Mouse (Mus musculus): Measurements from ENCODE around the gene Pdcd1lg2.
A peak's percentile ranks its signal among the peaks of the same experiment; 100 is the strongest.

Gene Pdcd1lg2

GRCm38 (mm10) chr19:29410619-29411018, at the start of gene Pdcd1lg2:
Pdcd1lg2 (plus strand) TSS chr19:29410919.
- DNase-seq (ENCODE audit: low read depth in 1 of 2, low spot score in 2 of 2), result no peak

- DNase-seq (ENCODE audit: low read depth in 1 of 2, low spot score in 2 of 2), result peak; percentile 31 to 69
Measured at GRCm38 (mm10) chr19:29361468-29362130, 49.1 kb upstream of the Pdcd1lg2 start.

- DNase-seq (ENCODE audit: low read depth in 1 of 2, low spot score in 2 of 2), result no peak
Measured at GRCm38 (mm10) chr19:29362173-29362930, 48.4 kb upstream of the Pdcd1lg2 start.

GRCm38 (mm10) chr19:29363557-29363956, 47.2 kb upstream of the Pdcd1lg2 start:
- DNase-seq (ENCODE audit: low read depth in 1 of 2, low spot score in 2 of 2), result no peak

- DNase-seq (ENCODE audit: low read depth in 1 of 2, low spot score in 2 of 2), result no peak
Measured at GRCm38 (mm10) chr19:29364076-29364475, 46.6 kb upstream of the Pdcd1lg2 start.

GRCm38 (mm10) chr19:29365105-29365504, 45.6 kb upstream of the Pdcd1lg2 start:
- no peak for DNase-seq (ENCODE audit: low read depth in 1 of 2, low spot score in 2 of 2)

- no peak for DNase-seq (ENCODE audit: low read depth in 1 of 2, low spot score in 2 of 2)
Measured at GRCm38 (mm10) chr19:29366226-29366968, 44.3 kb upstream of the Pdcd1lg2 start.

GRCm38 (mm10) chr19:29366969-29367622, 43.6 kb upstream of the Pdcd1lg2 start, which contains the start of the genes Plgrkt and Cd274:
Plgrkt (minus strand) TSS chr19:29367390.
Cd274 (plus strand) TSS chr19:29367455.
- DNase-seq (ENCODE audit: low read depth in 1 of 2, low spot score in 2 of 2), result peak; percentile 31 to 58

GRCm38 (mm10) chr19:29368041-29368440, 42.7 kb upstream of the Pdcd1lg2 start:
- DNase-seq (ENCODE audit: low read depth in 1 of 2, low spot score in 2 of 2), result no peak

GRCm38 (mm10) chr19:29368671-29369309, 41.9 kb upstream of the Pdcd1lg2 start:
- DNase-seq (ENCODE audit: low read depth in 1 of 2, low spot score in 2 of 2), result no peak

GRCm38 (mm10) chr19:29370112-29370511, 40.6 kb upstream of the Pdcd1lg2 start:
- DNase-seq (ENCODE audit: low read depth in 1 of 2, low spot score in 2 of 2), result no peak

GRCm38 (mm10) chr19:29370545-29371283, 40.0 kb upstream of the Pdcd1lg2 start:
- DNase-seq (ENCODE audit: low read depth in 1 of 2, low spot score in 2 of 2), result no peak

- no peak for DNase-seq (ENCODE audit: low read depth in 1 of 2, low spot score in 2 of 2)
Measured at GRCm38 (mm10) chr19:29371284-29372081, 39.2 kb upstream of the Pdcd1lg2 start.

GRCm38 (mm10) chr19:29372138-29372537, 38.6 kb upstream of the Pdcd1lg2 start:
- DNase-seq (ENCODE audit: low read depth in 1 of 2, low spot score in 2 of 2), result no peak

GRCm38 (mm10) chr19:29372621-29373020, 38.1 kb upstream of the Pdcd1lg2 start:
- DNase-seq (ENCODE audit: low read depth in 1 of 2, low spot score in 2 of 2), result no peak

GRCm38 (mm10) chr19:29373438-29373837, 37.3 kb upstream of the Pdcd1lg2 start:
- no peak for DNase-seq (ENCODE audit: low read depth in 1 of 2, low spot score in 2 of 2)

GRCm38 (mm10) chr19:29374947-29375346, 35.8 kb upstream of the Pdcd1lg2 start:
- no peak for DNase-seq (ENCODE audit: low read depth in 1 of 2, low spot score in 2 of 2)

- DNase-seq (ENCODE audit: low read depth in 1 of 2, low spot score in 2 of 2), result no peak
Measured at GRCm38 (mm10) chr19:29376382-29376781, 34.3 kb upstream of the Pdcd1lg2 start.
